Mouse (Mus musculus) heart, postnatal 10 days (tissue): ENCODE data around the gene Drd3. TPM values are rescaled to one million over a fixed set of nuclear protein-coding genes. Genes with fewer than 3 reads are reported as not detected.

Experiments used
- microRNA-seq, 2 experiments: library from miRNA; unstranded; fragments of <30 nt; microRNA quantifications; one replicate each; pipeline ENCODE4 v1.2.0; 2022
- total RNA-seq, 2 experiments: library from RNA; stranded (reverse); gene quantifications; 2 replicates each; pipeline ENCODE4 v1.2.3; 2021

The Drd3 gene
- total RNA-seq, 2 experiments from 2014 or later, result not detected

Small RNA genes lying within 50 kb of the gene (microRNA-seq; reads per million reads assigned to microRNA genes)
- gene Gm25996, result 0 reads per million in 2 experiments

Other genes starting within 250 kb of the Drd3 start
- gene Tigit, start 89.9 kb upstream of the Drd3 start, total RNA-seq, result not detected
- 1 to 10 TPM; 1.9 to 2.3 TPM for gene Ccdc191, start 135.8 kb downstream of the Drd3 start, total RNA-seq
- 10 to 100 TPM; 20.0 to 21.0 TPM for gene Qtrt2, start 172.8 kb downstream of the Drd3 start, total RNA-seq
- 1 to 10 TPM in 1 of 2 experiments, under 1 TPM in 1; 0.93 to 1.2 TPM for gene Zdhhc23, start 225.8 kb downstream of the Drd3 start, total RNA-seq